Mouse (Mus musculus) embryonic facial prominence, embryonic 14.5 days (tissue): Measurements from ENCODE around the gene Akap7. TPM values are rescaled to one million over a fixed set of nuclear protein-coding genes. Genes with fewer than 3 reads are reported as not detected.
"Not testable (repeated sequence)": the region's sequence is repeated elsewhere in the genome, so short reads cannot be mapped to it uniquely, and the experiment has no call there.

Experiments
- ATAC-seq: fragments of 200-750 bp; cut with Nextera tagmentation; 2 replicates; pipeline ENCODE4 v1.8.0; 2017; ENCODE audit warnings: low read depth, moderate number of reproducible peaks, moderate TSS enrichment
- DNase-seq: peaks from one replicate; pipeline ENCODE4 v3.0.0-alpha.2; 2015; ENCODE audit warnings: low spot score
- H3K27ac ChIP-seq: fragments of 300-500 bp; sonication (generic); replicated peaks from 2 replicates; pipeline ENCODE4 v1.5.1; 2014; ENCODE audit warnings: low read depth, mild to moderate bottlenecking, low read length, moderate library complexity
- H3K27me3 ChIP-seq: fragments of 300-500 bp; sonication (generic); replicated peaks from 2 replicates; pipeline ENCODE4 v1.6.1; 2014; ENCODE audit warnings: low read length; ENCODE audit not compliant: control insufficient read depth, insufficient read depth
- H3K36me3 ChIP-seq: fragments of 300-500 bp; sonication (generic); 2 replicates; pipeline ENCODE4 v1.6.1; 2014; ENCODE audit warnings: low read length, mixed read lengths; ENCODE audit not compliant: control insufficient read depth, insufficient read depth
- H3K4me1 ChIP-seq: fragments of 300-500 bp; sonication (generic); 2 replicates; pipeline ENCODE4 v1.6.1; 2014; ENCODE audit warnings: antibody characterized with exemption, low read length; ENCODE audit not compliant: control insufficient read depth, insufficient read depth
- H3K4me2 ChIP-seq: fragments of 300-500 bp; sonication (generic); 2 replicates; pipeline ENCODE4 v1.6.1; 2014; ENCODE audit warnings: low read depth, mild to moderate bottlenecking, low read length, moderate library complexity, mixed read lengths
- H3K4me3 ChIP-seq: fragments of 300-500 bp; sonication (generic); 2 replicates; pipeline ENCODE4 v1.5.1; 2014; ENCODE audit warnings: low read depth, mild to moderate bottlenecking, low read length
- H3K9ac ChIP-seq: fragments of 300-500 bp; sonication (generic); 2 replicates; pipeline ENCODE4 v1.6.1; 2014; ENCODE audit warnings: low read depth, mild to moderate bottlenecking, low read length, moderate library complexity, mixed read lengths
- H3K9me3 ChIP-seq: fragments of 300-500 bp; sonication (generic); 2 replicates; pipeline ENCODE4 v1.6.1; 2016; ENCODE audit warnings: low read length; ENCODE audit not compliant: control insufficient read depth
- WGBS: fragments of 180-500 bp; shearing (Covaris S2); extraction: QIAGEN DNeasy Blood & Tissue Kit; methylation state at CpG from one replicate; pipeline ENCODE4 v1.1.7; 2014; 5-methylcytosine and 5-hydroxymethylcytosine counted together
- polyA plus RNA-seq: library from polyadenylated mRNA; unstranded; fragments of >200 nt; fragmentation: Nextera tagmentation; extraction: Ambion mirVana; gene quantifications from 2 replicates; pipeline ENCODE4 v1.2.1, GENCODE M21; 2014

Gene Akap7
- polyA plus RNA-seq, 1 experiment from 2014 or later: 17.5 TPM

- ATAC-seq, H3K4me1 ChIP-seq, H3K27ac ChIP-seq, H3K4me2 ChIP-seq, DNase-seq, H3K4me3 ChIP-seq, H3K36me3 ChIP-seq, H3K27me3 ChIP-seq, H3K9ac ChIP-seq, H3K9me3 ChIP-seq: not testable (repeated sequence)
- WGBS: 56% methylated on average over 9 of the region's 9 CpGs
These were observed 121.4 kb downstream of the Akap7 start for GRCm38 (mm10) chr10:25186240-25186639.

GRCm38 (mm10) chr10:25185691-25186090, 122.0 kb downstream of the Akap7 start:
- ATAC-seq: no peak
- Histone ChIP-seq H3K9ac (no peak overlapping the region), H3K27me3 (no peaks in the 10 kb centered on the region), H3K4me1 (no peaks in the 10 kb centered on the region), H3K27ac (no peak overlapping the region), H3K9me3 (no peaks in the 10 kb centered on the region), H3K4me3 (no peak overlapping the region), H3K4me2 (no peak overlapping the region), H3K36me3 (no peaks in the 10 kb centered on the region)
- WGBS: 97% methylated on average over 4 of the region's 4 CpGs
- DNase-seq: no peak

GRCm38 (mm10) chr10:25184819-25185603, 122.7 kb downstream of the Akap7 start:
- DNase-seq: no peak
- H3K27me3 ChIP-seq: no peaks in the 10 kb centered on the region
- no peak for ATAC-seq

GRCm38 (mm10) chr10:25183271-25183670, 124.4 kb downstream of the Akap7 start:
- H3K27ac ChIP-seq: no peak overlapping the region
- no peak for DNase-seq
- H3K9ac ChIP-seq: no peak overlapping the region
- no peaks in the 10 kb centered on the region for H3K4me1 ChIP-seq
- H3K4me2 ChIP-seq: no peak overlapping the region
- WGBS: 86% methylated on average over 6 of the region's 6 CpGs
- no peaks in the 10 kb centered on the region for H3K36me3 ChIP-seq
- ATAC-seq: no peak
- H3K27me3 ChIP-seq: no peaks in the 10 kb centered on the region
- no peaks in the 10 kb centered on the region for H3K9me3 ChIP-seq
- no peak overlapping the region for H3K4me3 ChIP-seq

More at GRCm38 (mm10) chr10:25184819-25185603, 122.7 kb downstream of the Akap7 start:
- Histone ChIP-seq H3K27ac (no peak overlapping the region), H3K4me1 (no peaks in the 10 kb centered on the region), H3K36me3 (no peaks in the 10 kb centered on the region), H3K9me3 (no peaks in the 10 kb centered on the region), H3K9ac (no peak overlapping the region), H3K4me3 (no peak overlapping the region), H3K4me2 (no peak overlapping the region)
- 80% methylated on average over 10 of the region's 10 CpGs for WGBS

- DNase-seq: no peak
- ATAC-seq: no peak
- Histone ChIP-seq H3K4me1 (no peaks in the 10 kb centered on the region), H3K4me3 (no peak overlapping the region), H3K9me3 (no peaks in the 10 kb centered on the region), H3K4me2 (no peak overlapping the region), H3K36me3 (no peaks in the 10 kb centered on the region), H3K27ac (no peak overlapping the region), H3K27me3 (no peaks in the 10 kb centered on the region), H3K9ac (no peak overlapping the region)
- WGBS: 71% methylated on average over 4 of the region's 4 CpGs
These were observed 128.6 kb downstream of the Akap7 start for GRCm38 (mm10) chr10:25179030-25179429.

GRCm38 (mm10) chr10:25177270-25177669, 130.4 kb downstream of the Akap7 start:
- ATAC-seq (no peak), DNase-seq (no peak)
- H3K27ac ChIP-seq: no peak overlapping the region
- no peaks in the 10 kb centered on the region for H3K27me3 ChIP-seq
- 91% methylated on average over 5 of the region's 5 CpGs for WGBS
- no peaks in the 10 kb centered on the region for H3K4me1 ChIP-seq
- no peak overlapping the region for H3K9ac ChIP-seq
- no peaks in the 10 kb centered on the region for H3K36me3 ChIP-seq
- H3K9me3 ChIP-seq: no peaks in the 10 kb centered on the region
- no peak overlapping the region for H3K4me3 ChIP-seq
- H3K4me2 ChIP-seq: no peak overlapping the region

GRCm38 (mm10) chr10:25174872-25175271, 132.8 kb downstream of the Akap7 start:
- H3K4me1 ChIP-seq: no peaks in the 10 kb centered on the region
- no peaks in the 10 kb centered on the region for H3K36me3 ChIP-seq
- ATAC-seq (no peak), DNase-seq (no peak)
- H3K4me2 ChIP-seq: no peak overlapping the region
- no peak overlapping the region for H3K4me3 ChIP-seq
- H3K27me3 ChIP-seq: no peaks in the 10 kb centered on the region
- no peak overlapping the region for H3K9ac ChIP-seq
- H3K27ac ChIP-seq: no peak overlapping the region
- H3K9me3 ChIP-seq: no peaks in the 10 kb centered on the region
- 81% methylated on average over 2 of the region's 2 CpGs for WGBS

- H3K9me3 ChIP-seq: no peaks in the 10 kb centered on the region
- H3K4me3 ChIP-seq: no peak overlapping the region
- no peaks in the 10 kb centered on the region for H3K36me3 ChIP-seq
- H3K27me3 ChIP-seq: no peaks in the 10 kb centered on the region
- no peak overlapping the region for H3K4me2 ChIP-seq
- WGBS: 61% methylated on average over 6 of the region's 6 CpGs
- H3K27ac ChIP-seq: no peak overlapping the region
- no peaks in the 10 kb centered on the region for H3K4me1 ChIP-seq
- no peak overlapping the region for H3K9ac ChIP-seq
- DNase-seq: no peak
- ATAC-seq: no peak
These were observed 140.1 kb downstream of the Akap7 start for GRCm38 (mm10) chr10:25167365-25168194.
